Mouse (Mus musculus): ENCODE measurements around the gene Iqschfp.

DNA sequence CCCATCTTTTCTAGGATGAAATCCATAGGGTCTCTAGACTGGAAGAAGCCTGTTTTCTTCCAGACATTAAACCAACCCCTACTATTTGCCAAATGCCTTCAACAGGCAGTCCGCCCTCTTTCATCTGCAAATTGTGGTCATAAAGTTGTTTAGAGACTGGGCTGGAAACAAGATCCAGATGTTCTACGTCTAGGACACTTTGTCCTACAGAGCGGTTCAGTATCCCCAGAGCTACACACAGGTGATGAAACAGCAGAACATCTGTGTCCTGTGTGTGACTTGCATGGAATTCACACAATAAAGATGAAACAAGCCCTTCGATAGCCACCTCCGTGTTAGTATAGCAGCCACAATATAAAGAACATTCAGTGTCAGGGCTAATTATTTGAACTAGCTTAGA lies 596.3 kb downstream of the Iqschfp start:
- TF ChIP-seq POLR2A (IDR thresholded peaks at IDR 0.05; ENCODE audit: extremely low read depth, insufficient read depth, low read length) (no peak), CTCF (IDR thresholded peaks at IDR 0.05; ENCODE audit: low read depth, low read length) (no peak)
